Mouse (Mus musculus) midbrain, postnatal 0 days (tissue): ENCODE measurements at regions not wholly inside any gene's neighbourhood (a gene's known extent, or its start where the extent isn't known, plus 50 kb on each side); places are given as distances from the start of the nearest gene placed in this dataset.

Source experiments
- ATAC-seq: fragments of 200-750 bp; cut with Nextera tagmentation; 2 replicates; pipeline ENCODE4 v1.8.0; 2017; ENCODE audit warnings: moderate number of reproducible peaks, mild to moderate bottlenecking, moderate TSS enrichment, moderate library complexity; ENCODE audit not compliant: low FRiP score
- DNase-seq: peaks from one replicate; pipeline ENCODE4 v3.0.0-alpha.2; 2015; ENCODE audit warnings: low spot score
- H3K27ac ChIP-seq: fragments of 300-500 bp; sonication (generic); 2 replicates; pipeline ENCODE4 v1.5.1; 2014; ENCODE audit warnings: low read depth, mild to moderate bottlenecking, low read length, mixed read lengths
- H3K27me3 ChIP-seq: fragments of 300-500 bp; sonication (generic); 2 replicates; pipeline ENCODE4 v1.6.1; 2014; ENCODE audit warnings: low read length, control low read depth, mixed read lengths; ENCODE audit not compliant: insufficient read depth
- H3K36me3 ChIP-seq: fragments of 300-500 bp; sonication (generic); 2 replicates; pipeline ENCODE4 v1.6.1; 2014; ENCODE audit warnings: low read length, control low read depth, mixed read lengths; ENCODE audit not compliant: insufficient read depth
- H3K4me1 ChIP-seq: fragments of 300-500 bp; sonication (generic); 2 replicates; pipeline ENCODE4 v1.6.1; 2014; ENCODE audit warnings: mild to moderate bottlenecking, control low read depth, antibody characterized with exemption, low read length, mixed read lengths; ENCODE audit not compliant: insufficient read depth
- H3K4me2 ChIP-seq: fragments of 300-500 bp; sonication (generic); 2 replicates; pipeline ENCODE4 v1.6.1; 2014; ENCODE audit warnings: low read depth, mild to moderate bottlenecking, low read length, mixed read lengths; ENCODE audit not compliant: poor library complexity, severe bottlenecking
- H3K4me3 ChIP-seq: fragments of 300-500 bp; sonication (generic); 2 replicates; pipeline ENCODE4 v1.5.1; 2014; ENCODE audit warnings: low read depth, mild to moderate bottlenecking, low read length, moderate library complexity
- H3K9ac ChIP-seq: fragments of 300-500 bp; sonication (generic); replicated peaks from 2 replicates; pipeline ENCODE4 v1.6.1; 2014; ENCODE audit warnings: mild to moderate bottlenecking, low read length, moderate library complexity, mixed read lengths; ENCODE audit not compliant: poor library complexity, severe bottlenecking
- H3K9me3 ChIP-seq: fragments of 300-500 bp; sonication (generic); 2 replicates; pipeline ENCODE4 v1.6.1; 2016; ENCODE audit warnings: low read length, control low read depth
- CTCF ChIP-seq: IDR thresholded peaks from 2 replicates; pipeline ENCODE4 v1.5.1; 2016; ENCODE audit warnings: antibody characterized with exemption, mild to moderate bottlenecking

- DNase-seq = no peak
- H3K27ac ChIP-seq = no peak overlapping the region
- no peaks in the 10 kb centered on the region for H3K27me3 ChIP-seq
- H3K36me3 ChIP-seq = no peaks in the 10 kb centered on the region
- no peak for TF ChIP-seq CTCF
- H3K4me1 ChIP-seq = no peaks in the 10 kb centered on the region
- no peaks in the 10 kb centered on the region for H3K9me3 ChIP-seq
- 0 out of 2 replicates have a peak, but pooled peaks have one; percentile 7 for ATAC-seq
- no peak overlapping the region for H3K4me3 ChIP-seq
- no peak overlapping the region for H3K9ac ChIP-seq
- H3K4me2 ChIP-seq = no peak overlapping the region
These were observed 52.7 kb upstream of the Kiz start for GRCm38 (mm10) chr2:146802973-146803372.
